Mouse (Mus musculus) brain, embryonic 14.5 days (tissue): ENCODE measurements around the gene Cxcr5.

ENCODE experiments used
- CTCF ChIP-seq: fragments of 200-500 bp; IDR thresholded peaks from 2 replicates; pipeline ENCODE4 v1.5.1; 2012; ENCODE audit warnings: inconsistent platforms, mild to moderate bottlenecking, moderate library complexity, borderline replicate concordance; ENCODE audit not compliant: insufficient read depth, insufficient read length; ENCODE audit errors: extremely low read depth
- POLR2A ChIP-seq: fragments of 200-500 bp; IDR thresholded peaks from 2 replicates; pipeline ENCODE4 v1.6.1; 2012; ENCODE audit warnings: mild to moderate bottlenecking, inconsistent platforms, borderline replicate concordance; ENCODE audit not compliant: poor library complexity, insufficient read depth, insufficient read length, severe bottlenecking; ENCODE audit errors: extremely low read depth

GRCm38 (mm10) chr9:44485516-44486161, 76.0 kb downstream of the Cxcr5 start:
- TF ChIP-seq POLR2A (no peak), CTCF (no peak)
